Mouse (Mus musculus) thymus, postnatal 0 days (tissue): ENCODE results near the gene Hikeshi. TPM values are rescaled to one million over a fixed set of nuclear protein-coding genes. Genes with fewer than 3 reads are reported as not detected.
A peak's percentile ranks its signal among the peaks of the same experiment; 100 is the strongest.

Source experiments
- DNase-seq: peaks from one replicate; pipeline ENCODE4 v3.0.0-alpha.2; 2015; ENCODE audit warnings: low spot score
- polyA plus RNA-seq: library from polyadenylated mRNA; unstranded; fragments of >200 nt; fragmentation: Nextera tagmentation; extraction: Ambion mirVana; gene quantifications from 2 replicates; pipeline ENCODE4 v1.2.1, GENCODE M21; 2015

Gene Hikeshi
- polyA plus RNA-seq, 1 experiment from 2014 or later, result 152 TPM

DNA sequence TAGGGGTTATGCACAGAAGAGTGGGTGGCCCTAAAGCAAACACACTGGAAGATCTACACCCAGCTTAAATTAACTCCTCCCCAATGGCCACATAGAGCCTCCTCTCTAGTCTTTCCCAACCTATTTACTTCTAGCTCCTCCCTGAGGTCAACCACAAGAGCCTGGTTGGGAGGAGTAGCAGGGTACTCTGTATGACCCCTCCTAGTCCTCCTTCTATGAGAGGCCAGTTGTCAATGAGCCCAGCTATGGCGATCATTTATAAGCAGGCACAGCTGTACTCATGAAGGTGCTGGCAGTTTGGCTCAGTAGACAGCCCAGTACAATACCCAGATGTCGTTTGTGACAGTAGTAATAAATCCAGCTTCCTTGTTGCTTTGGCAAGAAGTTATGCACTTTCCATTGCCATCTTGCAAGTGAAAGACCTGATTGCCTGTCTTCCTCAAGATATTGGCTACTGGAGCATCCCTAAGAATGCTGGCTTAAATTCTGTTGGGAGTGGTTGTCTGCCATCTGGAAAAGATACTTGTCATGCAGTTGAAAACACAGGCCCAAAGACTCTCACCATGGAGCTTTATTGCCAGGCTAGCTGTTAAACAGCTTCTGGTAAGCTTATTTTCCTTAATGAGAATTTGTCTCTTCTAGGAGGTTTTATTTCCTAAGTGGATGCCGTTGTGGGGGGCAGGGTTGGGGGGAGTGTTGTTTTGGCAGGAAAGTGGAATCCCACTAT lies 27.4 kb downstream of the Hikeshi start:
- DNase-seq, result no peak

- DNase-seq, result no peak
Measured at GRCm38 (mm10) chr7:89912356-89912755, 28.6 kb downstream of the Hikeshi start.

DNA sequence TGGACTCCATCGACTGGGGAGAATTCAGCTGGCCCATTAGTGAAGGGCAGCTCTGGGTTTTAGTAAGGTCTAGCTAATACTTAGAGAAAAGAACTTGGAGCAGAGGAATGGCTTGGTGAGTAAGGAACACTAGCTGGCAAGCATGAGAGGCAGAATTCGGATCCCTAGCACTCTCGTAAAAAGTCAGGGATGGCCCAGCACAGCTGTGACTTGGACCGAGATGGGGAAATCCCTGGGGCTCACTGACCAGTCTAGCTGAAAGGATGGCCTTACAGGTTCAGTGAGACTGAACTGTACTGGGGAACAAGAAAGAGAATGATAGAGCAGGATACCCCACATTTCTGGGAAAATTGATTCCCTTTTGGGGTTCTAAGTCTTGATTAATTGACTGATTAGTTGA lies 31.3 kb downstream of the Hikeshi start:
- no peak for DNase-seq

GRCm38 (mm10) chr7:89908899-89909621 lies 31.9 kb downstream of the Hikeshi start:
- DNase-seq, result no peak

DNA sequence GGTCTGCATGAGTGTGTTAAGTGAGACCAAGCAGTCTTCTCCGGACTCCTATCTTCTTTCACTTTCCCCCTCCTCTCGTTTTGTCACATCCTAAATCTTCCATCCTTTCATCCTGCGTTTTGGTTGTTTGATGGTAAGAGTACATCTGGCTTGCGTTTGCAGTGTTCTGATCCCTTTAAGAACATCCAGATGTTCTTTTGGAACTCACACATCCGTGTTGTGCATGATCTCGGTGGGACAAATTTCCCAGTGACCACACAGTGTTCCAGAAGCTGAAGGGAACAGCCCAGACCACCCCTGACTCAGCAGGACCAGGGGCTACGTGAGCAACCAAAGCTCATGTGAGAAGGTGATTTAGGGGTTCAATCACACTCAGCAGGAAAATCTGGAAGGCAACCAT lies 32.6 kb downstream of the Hikeshi start:
- no peak for DNase-seq

- peak; percentile 71 for DNase-seq
Measured at GRCm38 (mm10) chr7:89907950-89908349, 33.1 kb downstream of the Hikeshi start.

DNA sequence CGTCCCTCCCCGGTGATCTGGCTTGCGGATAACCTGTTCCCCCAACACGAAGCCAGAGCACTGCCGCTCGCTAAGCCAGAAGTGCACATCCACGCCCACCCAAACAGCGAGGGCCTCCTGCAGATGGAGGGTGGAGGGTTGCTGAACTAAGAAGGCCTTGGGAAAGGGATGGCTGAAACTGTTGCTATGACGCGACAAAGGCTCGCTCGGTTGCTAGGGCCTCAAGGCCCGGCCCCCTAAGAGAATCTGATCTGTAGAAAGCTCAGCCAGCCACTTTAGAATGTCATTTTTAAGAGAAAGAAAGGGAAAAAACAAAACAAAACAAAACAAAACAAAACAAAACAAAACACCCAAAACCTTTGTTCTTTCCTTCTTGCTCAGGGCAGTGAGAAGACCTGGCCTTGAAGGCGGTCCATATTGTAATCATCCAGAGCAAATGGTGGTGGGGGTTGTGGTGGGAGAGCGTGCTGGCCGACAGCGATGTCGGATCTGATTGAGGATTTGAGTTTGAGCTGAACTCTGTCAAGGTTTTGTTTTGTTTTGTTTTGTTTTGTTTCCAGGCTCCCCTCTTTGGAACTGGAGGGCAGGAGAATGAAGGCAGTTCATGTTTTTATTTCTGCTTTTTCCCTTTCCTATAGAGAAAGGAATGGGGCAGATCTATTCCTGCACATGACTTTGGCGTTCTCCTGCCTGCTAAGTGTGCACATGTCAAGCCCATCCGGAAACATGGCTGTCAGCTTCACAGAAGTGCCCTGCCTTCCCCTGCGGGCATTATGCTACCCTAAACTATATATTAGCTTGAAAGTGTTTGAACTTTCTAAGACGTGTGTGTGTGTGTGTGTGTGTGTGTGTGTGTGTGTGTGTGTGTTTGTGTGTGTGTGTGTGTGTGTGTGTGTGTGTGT lies 37.3 kb downstream of the Hikeshi start, which contains the start of gene Ccdc81:
TSS of gene Ccdc81 (minus strand) at position 188 of the 902 bp plus-strand sequence.
- no peak for DNase-seq

GRCm38 (mm10) chr7:89903007-89903406 lies 38.0 kb downstream of the Hikeshi start:
- DNase-seq, result no peak

- no peak for DNase-seq
Measured at GRCm38 (mm10) chr7:89891856-89892255, 49.1 kb downstream of the Hikeshi start.

DNA sequence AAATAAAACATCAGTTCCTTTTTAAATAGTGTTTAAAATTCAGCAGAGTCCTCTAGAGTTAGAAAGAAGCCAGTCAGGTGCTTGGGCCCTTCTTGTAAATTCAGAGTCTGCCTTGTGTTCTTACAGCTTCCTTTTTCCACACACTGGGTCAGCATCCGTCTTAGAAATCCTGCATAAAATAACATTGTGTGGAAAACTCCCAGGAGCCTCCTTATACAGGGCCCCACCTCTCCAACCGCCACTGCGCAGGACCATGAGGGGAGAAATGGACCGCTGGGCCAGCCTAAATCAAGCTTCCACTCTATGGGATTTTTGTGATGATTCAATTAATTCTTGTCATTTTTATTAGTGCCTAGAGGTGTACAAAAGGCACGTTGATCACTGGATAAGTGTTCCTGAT lies 49.6 kb downstream of the Hikeshi start:
- DNase-seq, result no peak

DNA sequence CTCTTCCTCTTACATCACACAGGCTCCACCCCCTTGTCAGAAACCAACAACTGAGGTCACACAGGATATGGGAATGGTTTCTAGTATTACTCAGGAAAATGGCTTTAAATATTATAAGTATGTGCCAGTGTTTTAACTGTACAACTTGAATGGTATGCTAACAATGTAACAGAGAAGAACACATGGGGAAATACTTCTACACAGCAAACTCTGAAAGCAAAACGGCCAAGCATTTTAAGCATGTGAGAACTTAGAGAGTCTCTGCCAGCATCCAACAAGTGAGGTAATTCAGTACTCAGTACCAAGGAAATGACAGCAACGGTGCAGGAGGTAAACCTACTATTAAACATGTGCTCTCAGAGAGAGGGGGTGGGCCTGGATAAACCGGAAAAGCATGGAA lies 56.5 kb downstream of the Hikeshi start:
- DNase-seq, result no peak

DNA sequence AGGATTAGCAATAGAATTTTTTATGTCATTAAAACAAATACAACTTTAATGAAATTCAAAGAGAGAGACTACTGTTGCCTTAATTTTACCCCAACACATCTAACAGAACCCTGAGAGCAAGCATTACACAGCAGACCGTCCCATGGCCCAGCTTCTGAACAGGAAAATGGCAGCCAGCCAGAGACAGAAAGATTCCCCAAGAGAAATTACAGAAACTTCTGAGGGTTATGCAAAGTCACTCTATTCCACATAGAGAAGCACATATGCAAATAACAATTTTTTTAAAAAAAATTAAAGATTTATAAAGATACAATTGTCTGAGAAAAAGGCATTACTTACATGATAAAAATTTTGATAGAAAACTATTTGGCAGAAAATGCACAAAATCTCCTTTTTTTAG lies 61.3 kb downstream of the Hikeshi start:
- no peak for DNase-seq

Other genes with a start within 250 kb of the Hikeshi start
- 0.09 TPM in 2 replicates for gene Ccdc81, start 37.6 kb downstream of the Hikeshi start, polyA plus RNA-seq
- gene Eed, start 39.8 kb upstream of the Hikeshi start, polyA plus RNA-seq, result 70.3 and 75.3 TPM in 2 replicates
- 29.9 and 38.3 TPM in 2 replicates for gene Picalm, start 189.0 kb upstream of the Hikeshi start, polyA plus RNA-seq